Mouse (Mus musculus) brain, embryonic 18.5 days (tissue): ENCODE measurements around the gene Tec.
"Not testable (repeated sequence)": the region's sequence is repeated elsewhere in the genome, so short reads cannot be mapped to it uniquely, and the experiment has no call there.

Experiments
- DNase-seq: peaks from one replicate; pipeline ENCODE4 v3.0.0-alpha.2; 2012; ENCODE audit warnings: low read depth, low spot score

Gene Tec

DNA sequence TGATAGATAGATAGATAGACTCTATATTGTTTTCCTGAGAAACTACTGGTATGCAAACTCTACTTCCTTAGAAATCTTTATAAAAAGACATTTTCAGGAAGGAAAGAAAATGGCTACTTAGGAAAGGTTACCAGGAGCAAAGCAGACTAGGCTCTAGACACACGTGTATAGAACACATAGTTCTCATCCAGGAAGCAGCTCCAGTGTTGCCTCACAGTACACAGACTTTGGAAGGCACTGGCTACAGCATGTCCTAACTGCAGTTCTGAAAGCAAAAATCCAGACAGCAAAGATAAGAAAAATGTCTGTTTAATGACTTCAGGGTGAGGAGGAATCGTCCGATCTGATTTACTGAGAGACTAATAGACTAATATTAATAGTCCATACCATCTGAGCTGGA, 41.8 kb downstream of the Tec start:
- no peak for DNase-seq

DNA sequence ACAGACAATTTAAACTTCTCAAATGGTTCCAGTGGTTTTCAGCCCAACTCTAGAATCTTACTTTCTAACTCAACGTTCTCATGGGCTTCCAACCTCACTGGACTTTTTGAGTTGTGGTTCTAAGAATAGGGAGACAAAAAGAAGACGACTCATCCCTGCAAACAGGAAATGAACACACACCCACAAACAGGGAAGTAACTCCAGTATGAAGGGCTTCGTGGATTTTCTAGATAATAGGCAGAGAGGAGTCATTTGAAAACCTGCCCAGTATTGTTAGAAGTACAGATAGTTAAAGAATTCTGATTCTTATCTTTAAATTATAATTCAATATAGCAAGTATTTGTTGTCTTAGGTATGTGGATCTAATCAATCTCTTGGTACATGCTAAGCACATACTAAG, 47.6 kb downstream of the Tec start:
- no peak for DNase-seq

DNA sequence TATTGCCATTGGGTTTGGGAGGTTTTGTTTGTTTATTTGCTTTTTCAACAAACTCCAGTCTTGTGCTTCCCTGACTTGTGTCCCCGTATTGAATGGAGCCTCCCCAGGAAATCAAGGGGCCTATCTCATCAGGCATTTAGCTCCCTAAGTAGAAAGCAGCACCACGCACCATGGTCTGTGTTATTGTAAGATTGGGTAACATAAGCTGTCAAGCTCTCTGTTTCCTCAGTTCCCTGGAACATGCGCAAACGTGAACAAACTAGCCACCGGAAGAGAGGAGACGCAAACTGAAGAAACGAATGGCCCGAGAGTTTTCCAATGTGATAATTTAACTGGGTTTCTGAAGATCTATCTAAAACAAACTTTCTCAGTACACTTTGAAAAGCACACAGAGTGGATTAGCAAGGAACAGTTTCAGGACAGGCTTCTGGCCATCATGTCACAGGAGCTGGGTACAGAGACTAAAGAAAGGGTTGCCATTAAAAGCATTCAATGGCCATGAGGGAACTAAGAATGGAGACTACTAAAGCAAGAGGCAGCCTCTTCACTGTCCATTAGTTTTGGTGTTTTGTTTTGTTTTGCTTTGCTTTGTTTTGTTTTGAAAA, 48.1 kb downstream of the Tec start:
- DNase-seq: no peak

DNA sequence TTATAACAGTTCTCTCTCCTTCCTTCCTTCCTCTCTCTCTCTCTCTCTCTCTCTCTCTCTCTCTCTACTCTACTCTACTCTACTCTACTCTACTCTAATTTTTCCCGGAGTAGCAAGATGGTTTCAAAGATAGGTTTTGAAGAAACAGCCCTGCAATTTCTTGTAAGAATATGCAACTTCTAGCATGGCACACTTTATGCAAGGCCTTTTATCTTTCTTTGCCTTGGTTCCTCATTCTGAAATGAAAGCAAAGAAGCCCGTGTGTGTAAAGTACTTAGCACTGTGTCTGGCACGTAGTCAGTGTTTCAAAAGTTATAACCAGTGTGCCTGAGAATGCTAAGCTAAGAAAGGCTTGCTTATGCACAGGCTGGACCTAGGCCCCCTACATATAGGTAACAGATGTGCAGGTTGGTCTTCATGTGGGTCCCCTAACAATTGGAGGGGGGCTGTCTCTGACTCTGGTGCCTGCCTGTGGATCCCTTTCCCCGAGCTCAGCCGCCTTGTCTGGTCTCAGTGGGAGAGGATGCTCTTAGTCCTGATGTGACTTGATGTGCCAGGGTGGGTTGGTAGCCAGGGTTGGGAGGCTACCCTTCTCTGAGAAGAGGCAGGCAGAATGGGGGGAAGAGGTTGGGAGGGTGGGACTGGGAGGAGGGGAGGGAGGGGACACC, 49.6 kb downstream of the Tec start:
- DNase-seq: no peak

DNA sequence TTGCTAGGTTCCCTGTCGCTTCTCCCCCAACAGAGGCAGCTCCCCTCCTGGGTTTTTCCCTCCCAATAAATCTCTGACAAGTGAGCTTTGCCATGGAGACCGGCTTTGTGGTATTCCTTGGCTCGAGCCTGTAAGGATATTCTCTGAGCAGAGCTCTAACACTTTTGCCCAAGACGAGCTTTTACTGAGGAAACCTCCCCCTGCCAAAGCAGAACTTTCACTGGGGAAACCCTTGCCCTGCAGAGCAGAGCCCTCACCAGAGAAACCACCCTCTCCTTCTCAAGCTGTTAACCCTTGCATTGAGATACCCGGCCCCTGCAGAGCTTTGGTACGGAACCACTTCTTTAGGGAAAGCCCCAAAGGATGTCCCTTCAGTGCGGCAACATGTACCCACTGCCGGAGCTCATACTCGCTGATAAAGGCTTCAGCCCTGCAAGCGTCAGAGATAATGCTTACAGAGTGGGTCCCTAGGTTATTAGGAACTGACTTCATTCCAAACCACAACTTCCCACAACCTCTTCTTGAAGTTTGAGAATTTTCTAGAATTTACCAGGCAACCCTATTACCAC, 50.7 kb downstream of the Tec start:
- no peak for DNase-seq

DNA sequence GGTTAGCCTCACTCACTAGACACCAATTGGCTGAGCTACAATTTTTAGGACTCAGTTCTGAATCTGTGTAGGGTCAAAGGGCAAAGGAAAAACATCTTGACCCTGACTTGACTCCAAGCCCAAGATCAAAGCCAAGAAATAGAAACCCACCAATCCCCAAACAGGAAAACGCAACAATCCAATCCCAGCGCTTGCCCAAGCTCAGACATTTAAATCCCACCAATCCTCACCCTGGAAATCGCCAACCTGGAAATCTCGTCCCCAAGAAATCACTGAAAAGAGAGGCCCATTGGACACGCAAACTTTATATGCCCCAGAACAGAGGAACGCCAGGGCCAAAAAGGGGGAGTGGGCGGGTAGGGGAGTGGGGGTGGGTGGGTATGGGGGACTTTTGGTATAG, 51.3 kb downstream of the Tec start:
- not testable (repeated sequence) for DNase-seq

DNA sequence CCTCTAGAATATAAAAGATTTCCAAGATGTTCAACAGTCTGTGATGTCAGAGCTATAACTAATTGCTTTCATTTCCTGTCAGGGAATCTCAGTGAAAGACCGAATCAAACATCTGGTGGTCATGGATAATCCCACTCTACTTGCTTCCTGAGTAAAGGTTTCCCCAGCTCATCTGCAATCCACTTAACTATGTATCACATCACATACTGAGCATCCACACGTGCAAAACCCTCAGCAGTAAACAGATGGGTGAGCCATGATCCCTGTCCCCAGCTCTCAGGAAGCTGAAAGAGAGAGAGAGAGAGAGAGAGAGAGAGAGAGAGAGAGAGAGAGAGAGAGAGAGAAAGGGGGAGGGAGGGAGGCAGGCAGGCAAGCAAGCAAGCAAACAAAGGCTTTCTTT, 51.8 kb downstream of the Tec start:
- DNase-seq: no peak

DNA sequence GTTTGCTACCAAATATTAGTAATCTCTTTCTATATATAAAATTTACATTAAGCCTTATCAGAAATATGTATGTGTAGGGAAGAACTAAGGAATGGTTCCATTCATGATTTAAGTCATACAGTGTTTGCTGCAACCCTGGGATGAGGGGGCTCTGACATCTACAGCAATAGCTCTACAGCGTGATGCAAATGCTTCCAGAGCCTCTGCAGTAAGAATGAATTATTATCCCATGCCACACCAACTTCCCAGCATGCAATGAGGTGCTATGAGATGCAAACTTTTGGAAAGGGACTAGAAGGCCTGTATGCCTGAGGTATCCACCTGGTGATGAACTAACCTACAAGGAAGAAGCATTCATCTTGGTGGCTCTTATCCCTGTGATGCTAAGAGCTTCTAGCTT, 52.2 kb downstream of the Tec start:
- no peak for DNase-seq

DNA sequence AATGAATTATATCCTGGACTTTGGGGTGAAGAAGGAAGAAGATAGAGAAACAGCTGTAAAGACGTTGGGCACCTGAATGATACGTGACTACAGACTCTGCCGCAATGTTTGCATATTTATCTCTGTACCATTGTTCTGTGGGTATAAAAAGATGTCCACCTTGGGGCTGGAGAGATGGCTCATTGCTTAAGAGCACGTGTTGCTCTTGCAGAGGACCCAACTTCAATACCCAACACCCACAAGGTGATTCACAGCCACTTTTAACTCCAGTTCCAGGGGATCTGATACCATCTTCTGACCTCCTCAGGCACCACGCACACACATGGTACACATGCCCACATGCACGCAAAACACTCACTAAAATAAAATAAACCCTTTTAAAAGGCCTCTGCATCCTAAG, 52.9 kb downstream of the Tec start:
- no peak for DNase-seq

DNA sequence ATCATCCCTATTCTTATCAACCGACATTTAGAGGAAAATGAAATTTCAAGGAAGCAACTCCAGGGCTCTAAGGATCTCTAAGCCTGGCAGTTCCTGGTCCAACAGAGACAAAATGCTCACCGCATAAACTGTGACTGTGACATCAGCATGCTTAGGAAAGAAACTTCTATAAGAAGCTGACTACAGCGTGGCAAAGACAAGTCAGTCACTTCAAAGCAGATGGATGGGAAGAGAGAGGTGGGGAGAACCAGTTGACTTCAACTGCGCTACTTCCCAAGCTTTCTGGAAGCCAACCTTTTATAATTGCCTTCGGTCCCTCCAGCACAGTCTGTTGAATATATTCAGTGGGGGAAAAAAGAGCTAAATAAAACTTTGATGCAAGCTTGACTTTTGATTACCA, 54.2 kb downstream of the Tec start:
- DNase-seq: peak; percentile 58

DNA sequence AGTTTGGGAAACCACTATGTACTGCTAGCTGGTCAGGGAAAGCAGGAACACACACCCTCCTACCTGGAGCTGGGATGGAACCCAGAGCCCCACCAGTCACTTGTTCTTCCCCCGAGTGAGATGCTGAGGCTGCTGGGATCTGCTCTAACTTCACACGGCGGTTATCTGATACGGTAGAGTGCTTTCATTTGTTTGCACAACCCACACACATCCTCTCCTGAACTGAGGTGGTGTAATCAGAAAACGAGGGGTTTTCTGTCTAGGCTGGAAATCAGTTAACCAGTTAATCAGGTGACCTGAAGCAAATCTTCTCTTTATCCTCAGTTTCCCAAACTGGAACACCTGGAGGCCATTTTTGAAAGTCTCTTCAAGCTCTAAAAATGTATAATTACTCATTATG, 55.4 kb downstream of the Tec start:
- no peak for DNase-seq

DNA sequence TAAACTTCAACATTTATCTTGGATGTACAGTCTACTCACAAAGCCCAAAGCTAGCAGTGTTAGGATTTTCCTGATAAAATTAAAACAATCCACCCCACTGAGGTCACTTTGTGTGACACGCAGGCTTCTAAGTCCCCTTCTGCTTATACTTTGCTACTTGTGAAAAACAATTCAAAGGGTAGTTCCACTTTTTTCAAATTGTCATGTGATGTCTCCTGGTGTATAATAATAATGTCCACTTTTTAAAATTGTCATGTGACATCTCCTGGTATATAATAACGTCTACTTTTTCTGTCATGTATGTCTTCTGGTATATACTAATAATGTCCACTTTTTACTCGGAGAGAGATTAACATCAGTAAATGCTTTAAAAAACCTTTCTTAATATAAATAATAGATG, 56.0 kb downstream of the Tec start:
- no peak for DNase-seq

DNA sequence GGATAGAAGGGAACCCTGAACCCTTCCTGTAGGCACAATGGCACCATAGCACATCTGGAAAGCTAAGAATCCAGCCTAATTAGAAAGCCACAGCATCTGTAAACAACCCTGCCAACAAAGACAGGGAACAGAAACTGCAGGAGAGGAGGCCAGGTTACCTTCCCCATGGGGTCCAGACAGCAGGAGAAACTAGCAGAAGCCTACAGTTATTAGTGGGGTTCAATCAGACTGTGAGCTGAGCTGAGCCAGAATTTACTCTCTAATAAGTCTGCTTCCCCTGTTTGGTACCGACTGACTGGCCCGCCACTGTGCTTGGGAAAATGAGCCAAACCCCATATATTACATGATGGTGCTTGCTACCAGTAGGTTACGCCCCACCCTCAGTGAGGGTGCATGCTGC, 56.9 kb downstream of the Tec start:
- DNase-seq: no peak

DNA sequence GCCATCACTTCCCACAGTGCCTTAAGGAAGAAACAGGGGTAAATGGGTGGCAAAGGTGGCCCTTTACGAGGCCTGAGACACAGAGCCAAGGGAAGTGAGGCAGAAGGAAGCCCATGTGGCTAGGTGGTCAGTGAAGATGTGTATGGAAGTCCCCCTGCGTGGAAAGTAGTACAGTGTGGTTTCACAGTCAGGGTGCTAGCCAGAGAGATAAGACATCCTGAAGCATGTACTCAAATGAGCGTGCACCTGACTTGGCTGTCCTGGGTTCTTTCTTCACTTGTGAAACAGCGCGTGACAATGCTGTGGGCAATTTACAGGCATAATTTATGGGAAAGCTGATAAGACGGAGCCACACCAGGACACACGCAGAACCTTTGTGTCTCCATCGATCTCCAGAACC, 57.3 kb downstream of the Tec start:
- DNase-seq: no peak

DNA sequence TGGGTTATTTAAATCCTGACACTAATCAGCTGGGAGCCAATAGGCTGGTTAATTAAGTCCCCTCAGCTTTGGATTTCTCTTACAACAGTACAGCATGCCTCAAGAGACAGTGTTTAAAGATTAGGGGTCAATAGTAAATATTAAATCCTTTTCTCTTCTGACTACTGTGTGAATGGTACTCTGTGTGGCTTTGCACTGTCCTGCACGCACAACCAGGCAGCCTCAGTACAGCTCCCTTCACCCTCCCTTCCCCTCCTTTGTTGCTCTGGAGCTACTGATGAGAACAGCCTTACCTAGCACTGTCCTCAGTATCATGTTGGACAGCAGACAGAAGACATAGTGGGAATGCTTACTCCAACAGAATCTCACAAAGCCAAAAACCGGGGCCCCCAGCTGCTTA, 58.8 kb downstream of the Tec start:
- DNase-seq: no peak

DNA sequence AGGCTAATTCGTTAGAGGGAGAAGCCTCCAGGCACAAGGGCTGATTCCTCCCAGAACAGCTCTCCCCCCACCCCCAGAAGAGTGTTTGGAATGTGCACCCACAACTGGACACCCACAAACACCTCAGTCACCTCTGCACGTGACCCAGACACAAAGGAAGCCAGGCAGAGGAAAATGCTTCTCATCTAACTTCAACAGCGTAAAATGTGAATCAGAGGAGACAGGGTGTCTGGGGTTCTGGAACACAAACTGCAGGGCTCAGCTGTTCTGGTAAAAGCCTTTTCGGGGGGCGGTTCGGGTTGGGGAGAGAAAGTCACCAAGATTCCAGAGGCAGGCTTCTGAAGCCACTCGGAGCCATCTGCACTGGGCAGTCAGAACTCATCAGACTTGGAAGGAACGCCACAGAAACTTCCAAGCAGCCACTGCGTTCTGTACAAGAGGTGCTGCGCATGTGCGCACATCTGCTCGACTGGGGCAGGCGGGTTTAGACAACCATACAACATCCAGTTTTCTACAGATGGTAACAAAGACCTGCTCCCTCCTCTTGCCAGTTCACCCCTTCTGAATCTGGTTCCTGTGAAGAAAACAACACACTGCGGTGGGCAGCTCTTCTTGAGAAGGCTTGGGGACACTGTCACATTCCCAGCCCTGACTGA, 59.7 kb downstream of the Tec start:
- no peak for DNase-seq

DNA sequence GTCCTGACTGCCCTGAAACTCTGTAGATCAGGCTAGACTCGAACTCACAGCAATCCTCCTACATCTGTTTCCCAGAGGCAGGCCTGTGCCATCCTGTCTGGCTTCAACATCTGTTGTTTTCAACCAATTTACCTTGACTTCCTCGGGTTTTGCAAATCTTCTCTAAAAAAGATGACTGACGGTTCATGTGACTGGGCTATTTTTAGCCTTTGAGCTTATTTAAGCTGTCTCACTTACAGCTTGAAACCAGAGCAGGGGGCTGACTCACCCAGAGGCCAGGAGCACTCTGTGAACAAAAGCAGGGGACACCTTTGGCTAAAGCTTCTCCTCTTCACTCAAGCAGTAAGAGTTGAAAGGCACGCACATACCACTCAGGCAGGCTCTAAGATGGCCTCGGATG, 65.4 kb downstream of the Tec start:
- no peak for DNase-seq

DNA sequence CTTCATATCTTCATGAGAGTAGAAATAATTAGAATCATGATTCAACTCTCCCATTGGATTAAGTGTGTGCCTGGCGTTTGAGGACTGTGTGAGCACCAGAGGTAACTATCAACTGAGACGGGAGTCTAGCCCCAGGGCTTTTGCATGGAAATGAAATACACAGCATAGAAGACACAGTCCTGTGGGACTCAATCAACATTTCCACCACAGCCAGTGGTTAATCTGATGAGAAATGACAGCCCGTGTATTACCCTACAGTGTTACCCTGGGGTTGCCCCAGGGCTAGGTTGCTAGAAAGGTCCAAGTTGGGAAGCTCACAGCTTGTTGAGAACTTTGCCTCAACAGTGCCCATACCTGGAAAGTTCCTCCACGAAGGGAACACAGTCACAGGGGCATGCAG, 69.7 kb downstream of the Tec start:
- no peak for DNase-seq

DNA sequence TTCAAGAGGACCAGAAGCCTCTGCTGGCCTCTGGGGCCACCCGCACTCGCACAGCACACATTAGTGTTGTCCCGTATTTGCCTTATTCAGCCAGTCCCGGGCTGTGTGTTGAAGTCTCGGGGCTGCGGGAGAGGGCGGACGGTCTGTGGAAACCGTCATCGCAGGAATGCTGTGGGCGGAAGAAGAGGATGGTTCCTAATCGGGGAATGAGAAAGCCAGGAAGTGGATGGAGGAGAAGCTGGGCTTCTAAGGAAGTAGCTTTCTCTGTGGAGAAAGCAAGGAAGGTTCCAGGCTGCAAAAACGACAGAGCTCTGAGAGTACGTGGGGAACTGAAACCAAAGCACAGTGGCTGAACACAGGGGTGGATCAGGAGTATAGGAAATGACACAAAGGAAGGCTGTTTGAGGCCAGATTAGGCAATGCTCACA, 72.1 kb downstream of the Tec start:
- DNase-seq: no peak

DNA sequence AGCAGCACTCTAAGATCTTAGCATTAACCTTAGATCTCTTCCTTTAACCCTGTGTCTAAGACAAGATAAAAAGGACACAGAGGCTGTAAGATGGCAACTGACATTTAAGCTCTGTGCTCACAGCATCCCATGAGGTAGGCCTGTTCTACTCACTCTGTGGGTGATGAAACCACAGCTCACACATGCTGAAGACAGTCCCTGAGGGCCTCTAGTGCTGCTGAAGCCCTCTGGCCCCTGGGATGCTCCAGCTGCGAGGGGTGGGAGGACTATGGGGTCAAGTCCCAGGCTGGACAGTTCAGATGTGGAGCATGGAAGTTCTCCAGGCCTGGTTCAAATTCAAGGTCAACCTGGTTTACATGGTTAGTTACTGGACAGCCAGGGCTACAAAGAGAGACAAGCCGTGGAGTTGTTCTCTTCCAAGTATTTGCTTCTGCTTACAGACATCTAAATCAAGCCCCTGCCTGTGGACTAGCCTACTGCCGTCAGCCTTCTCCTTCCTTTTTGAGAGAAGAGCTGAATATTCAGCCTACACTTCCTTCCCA, 74.9 kb downstream of the Tec start:
- no peak for DNase-seq

DNA sequence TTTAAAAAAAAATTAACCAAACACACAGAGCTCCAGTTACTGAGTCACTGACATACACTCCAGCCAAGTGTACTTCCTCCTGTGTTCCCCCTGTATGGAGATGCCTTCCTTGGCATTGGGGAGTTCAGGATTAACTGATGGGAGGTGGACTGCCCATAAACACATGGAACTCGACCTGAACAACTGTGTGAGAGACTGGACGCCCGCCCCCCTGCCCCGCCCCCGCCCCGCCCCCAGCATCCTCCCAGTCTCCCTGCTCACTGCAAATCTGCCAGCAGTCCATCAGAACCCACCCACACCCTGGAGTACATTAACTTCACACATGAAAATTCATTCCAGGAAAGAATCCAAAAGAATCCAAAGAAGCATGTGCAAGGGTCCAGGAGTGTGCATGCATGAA, 76.5 kb downstream of the Tec start:
- DNase-seq: no peak

DNA sequence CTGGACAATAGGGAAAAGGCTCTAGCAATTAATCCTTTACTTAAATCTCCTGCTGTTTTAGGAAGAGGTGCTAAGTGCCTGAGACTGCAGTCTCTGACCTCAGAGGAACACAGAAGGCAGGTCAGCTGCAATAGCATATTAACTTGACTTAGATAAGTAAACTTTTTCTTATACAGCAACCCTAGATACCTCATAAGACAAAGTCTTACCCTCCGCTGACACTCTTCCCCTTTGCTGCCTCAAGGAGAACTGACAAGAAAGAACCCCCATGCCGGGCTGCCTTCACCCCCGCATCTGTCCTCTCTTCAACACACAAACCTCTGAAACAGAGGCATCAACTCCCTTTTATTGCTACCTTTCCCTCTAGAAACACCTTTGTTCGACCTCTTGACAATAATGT, 76.9 kb downstream of the Tec start:
- no peak for DNase-seq

DNA sequence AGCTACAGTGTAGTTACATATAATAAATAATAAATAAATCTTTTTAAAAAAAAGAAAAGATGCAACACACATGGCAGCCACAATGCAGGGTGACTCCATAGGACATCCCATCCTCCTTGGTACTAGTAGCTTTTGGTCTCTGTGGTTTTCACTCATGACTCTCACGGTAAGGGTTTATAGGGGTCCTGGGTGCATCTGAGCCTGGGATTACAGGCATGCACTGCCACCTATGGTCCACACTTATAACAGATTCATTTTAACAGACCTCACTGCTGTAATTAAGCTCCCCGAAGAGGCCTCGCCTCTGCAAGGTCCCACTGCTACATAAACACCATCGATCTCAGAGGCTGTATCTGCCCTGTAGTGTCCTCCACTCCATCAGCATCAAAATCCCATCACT, 82.8 kb downstream of the Tec start:
- DNase-seq: no peak
